Mouse (Mus musculus) MEL (cell line): ENCODE measurements around the gene Echs1.

Source experiments
- CTCF ChIP-seq, 3 experiments: IDR thresholded peaks in 2 of 3; conservative IDR thresholded peaks in 1 of 3; 2 replicates each; pipeline ENCODE4 v1.5.1; 2011 to 2012; ENCODE audit warnings: low read length in 3 of 3, low read depth in 2 of 3, mild to moderate bottlenecking in 2 of 3, improper control_type of control experiment in 1 of 3, inconsistent platforms in 1 of 3, mixed read lengths in 1 of 3, moderate library complexity in 1 of 3; ENCODE audit not compliant: control insufficient read depth in 1 of 3, insufficient read depth in 1 of 3, poor library complexity in 1 of 3, severe bottlenecking in 1 of 3
- MXI1 ChIP-seq: IDR thresholded peaks from 2 replicates; pipeline ENCODE4 v1.6.1; 2011; ENCODE audit warnings: mild to moderate bottlenecking, low read depth, low read length, improper control_type of control experiment
- POLR2A ChIP-seq, 2 experiments: IDR thresholded peaks; 2 replicates each; pipeline ENCODE4 v1.6.1; 2011 to 2012; ENCODE audit warnings: low read length in 2 of 2, mild to moderate bottlenecking in 2 of 2, control low read depth in 1 of 2, improper control_type of control experiment in 1 of 2, low read depth in 1 of 2, moderate library complexity in 1 of 2; ENCODE audit not compliant: control insufficient read depth in 1 of 2, insufficient read depth in 1 of 2, poor library complexity in 1 of 2
- POLR2AphosphoS2 ChIP-seq: IDR thresholded peaks from 2 replicates; pipeline ENCODE4 v1.6.1; 2011; ENCODE audit warnings: low read length, improper control_type of control experiment
- RCOR1 ChIP-seq: IDR thresholded peaks from 2 replicates; pipeline ENCODE4 v1.6.1; 2012; ENCODE audit warnings: low read depth, mild to moderate bottlenecking, inconsistent platforms, low read length, improper control_type of control experiment
- TAL1 ChIP-seq: IDR thresholded peaks from 2 replicates; pipeline ENCODE4 v1.6.1; 2012; ENCODE audit warnings: mild to moderate bottlenecking, inconsistent platforms, low read length, moderate library complexity, mixed read lengths
- ZNF384 ChIP-seq: IDR thresholded peaks from 2 replicates; pipeline ENCODE4 v1.6.1; 2012; ENCODE audit warnings: low read depth, mild to moderate bottlenecking, inconsistent platforms, low read length, improper control_type of control experiment

- TF ChIP-seq TAL1 (no peak), MXI1 (no peak), RCOR1 (no peak), CTCF (IDR thresholded peaks at IDR 0.05 in 2 of 3, conservative IDR thresholded peaks at IDR 0.05 in 1 of 3; ENCODE audit: control insufficient read depth in 1 of 3, insufficient read depth in 1 of 3, low read depth in 2 of 3, low read length in 3 of 3, poor library complexity in 1 of 3, severe bottlenecking in 1 of 3) (no peak), POLR2AphosphoS2 (no peak), ZNF384 (no peak), POLR2A (IDR thresholded peaks at IDR 0.05; ENCODE audit: control insufficient read depth in 1 of 2, insufficient read depth in 1 of 2, low read depth in 1 of 2, low read length in 2 of 2, poor library complexity in 1 of 2) (no peak; a peak in 2 of 4 replicates)
Measured at GRCm38 (mm10) chr7:140138021-140138310, 21.7 kb upstream of the Echs1 start.
